Mouse (Mus musculus) midbrain, embryonic 13.5 days (tissue): Measurements from ENCODE around the gene Rad51b. TPM values are rescaled to one million over a fixed set of nuclear protein-coding genes. Genes with fewer than 3 reads are reported as not detected.

Experiments
- ATAC-seq: fragments of 200-750 bp; cut with Nextera tagmentation; 2 replicates; pipeline ENCODE4 v1.8.0; 2017; ENCODE audit warnings: mild to moderate bottlenecking, moderate TSS enrichment, moderate library complexity
- H3K27ac ChIP-seq: fragments of 300-500 bp; sonication (generic); 2 replicates; pipeline ENCODE4 v1.5.1; 2015; ENCODE audit warnings: inconsistent platforms, mild to moderate bottlenecking, moderate library complexity
- H3K27me3 ChIP-seq: fragments of 300-500 bp; sonication (generic); 2 replicates; pipeline ENCODE4 v1.6.1; 2015; ENCODE audit warnings: mild to moderate bottlenecking, inconsistent platforms
- H3K36me3 ChIP-seq: fragments of 300-500 bp; sonication (generic); 2 replicates; pipeline ENCODE4 v1.6.1; 2015; ENCODE audit warnings: mild to moderate bottlenecking, inconsistent platforms
- H3K4me1 ChIP-seq: fragments of 300-500 bp; sonication (generic); replicated peaks from 2 replicates; pipeline ENCODE4 v1.6.1; 2015; ENCODE audit warnings: inconsistent platforms
- H3K4me2 ChIP-seq: fragments of 300-500 bp; sonication (generic); replicated peaks from 2 replicates; pipeline ENCODE4 v1.6.1; 2015; ENCODE audit warnings: moderate library complexity, mild to moderate bottlenecking, inconsistent platforms
- H3K4me3 ChIP-seq: fragments of 300-500 bp; sonication (generic); replicated peaks from 2 replicates; pipeline ENCODE4 v1.5.1; 2015; ENCODE audit warnings: mild to moderate bottlenecking, inconsistent platforms
- H3K9ac ChIP-seq: fragments of 300-500 bp; sonication (generic); replicated peaks from 2 replicates; pipeline ENCODE4 v1.6.1; 2015; ENCODE audit warnings: mild to moderate bottlenecking, inconsistent platforms
- H3K9me3 ChIP-seq: fragments of 300-500 bp; sonication (generic); 2 replicates; pipeline ENCODE4 v1.6.1; 2016; ENCODE audit warnings: mild to moderate bottlenecking, inconsistent platforms
- WGBS: fragments of 180-500 bp; shearing (Covaris S2); methylation state at CpG from one replicate; pipeline ENCODE4 v1.1.7; 2015; 5-methylcytosine and 5-hydroxymethylcytosine counted together
- polyA plus RNA-seq: library from polyadenylated mRNA; unstranded; fragments of >200 nt; fragmentation: Nextera tagmentation; extraction: Ambion mirVana; gene quantifications from 2 replicates; pipeline ENCODE4 v1.2.1, GENCODE M21; 2015

The Rad51b gene
- polyA plus RNA-seq, 1 experiment from 2014 or later: 3.2 TPM

DNA sequence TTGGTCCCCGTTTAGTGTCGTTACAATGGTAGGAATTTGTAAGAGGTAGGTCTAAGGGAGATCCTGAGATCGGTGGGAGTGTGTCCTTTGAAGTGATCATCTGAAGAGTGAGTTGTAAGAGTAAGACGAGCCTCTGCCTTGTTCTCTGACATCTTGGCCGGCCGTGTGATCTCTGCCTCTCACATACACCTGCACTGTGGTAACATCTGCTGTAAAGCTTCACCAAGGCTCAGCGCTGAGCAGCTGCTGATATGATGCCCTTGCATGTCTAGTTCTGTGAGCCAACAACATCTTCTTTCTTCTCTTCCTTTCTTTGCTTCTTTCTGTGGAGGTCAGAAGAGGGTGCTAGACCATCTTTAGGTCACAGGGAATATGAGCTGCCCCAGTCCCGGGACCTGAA lies 41.7 kb downstream of the Rad51b start:
- H3K9ac ChIP-seq: no peak overlapping the region
- no peaks in the 10 kb centered on the region for H3K4me1 ChIP-seq
- no peak overlapping the region for H3K27ac ChIP-seq
- H3K4me3 ChIP-seq: no peak overlapping the region
- H3K9me3 ChIP-seq: no peaks in the 10 kb centered on the region; the same call in 1 of the 2 replicates
- 93% methylated on average over 8 of the region's 8 CpGs for WGBS
- peaks cover 9% of the 10 kb centered on the region; the same call in 1 of the 2 replicates for H3K36me3 ChIP-seq
- H3K27me3 ChIP-seq: no peaks in the 10 kb centered on the region
- ATAC-seq: no peak
- no peak overlapping the region for H3K4me2 ChIP-seq

- Histone ChIP-seq H3K9me3 (no peaks in the 10 kb centered on the region), H3K4me2 (no peak overlapping the region), H3K36me3 (no peaks in the 10 kb centered on the region), H3K9ac (no peak overlapping the region), H3K27me3 (no peaks in the 10 kb centered on the region), H3K4me3 (no peak overlapping the region), H3K27ac (no peak overlapping the region), H3K4me1 (no peaks in the 10 kb centered on the region)
- WGBS: 84% methylated on average over 6 of the region's 6 CpGs
- no peak for ATAC-seq
These were observed 43.4 kb downstream of the Rad51b start for GRCm38 (mm10) chr12:79340513-79340912.

DNA sequence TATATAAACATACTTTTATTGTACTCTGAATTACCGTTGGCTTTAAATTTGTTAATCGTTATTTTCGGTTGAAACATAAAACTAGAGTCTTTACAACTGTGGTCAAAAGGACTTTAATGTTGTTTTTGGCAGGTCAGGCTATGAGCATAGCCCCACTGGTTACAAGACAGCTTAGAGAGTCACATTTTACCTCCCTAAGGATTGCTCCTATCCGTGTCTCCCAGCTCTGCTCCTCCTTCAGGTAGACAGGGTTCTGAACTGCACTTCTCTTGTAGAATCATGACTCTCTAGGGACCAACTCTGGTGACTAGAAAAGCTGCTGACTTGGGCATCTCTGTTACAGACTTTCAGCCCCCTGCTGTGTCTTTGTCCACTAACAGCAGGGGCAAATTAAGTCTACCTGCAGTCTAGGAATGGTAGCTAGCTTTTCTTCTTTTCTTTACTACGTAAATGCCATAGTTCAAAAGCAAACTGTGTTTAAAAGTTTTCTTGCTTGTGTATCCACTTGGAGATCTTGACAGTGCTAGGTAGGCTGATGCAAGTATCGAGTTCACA lies 44.3 kb downstream of the Rad51b start:
- WGBS: 62% methylated on average over 6 of the region's 6 CpGs
- no peaks in the 10 kb centered on the region for H3K9me3 ChIP-seq
- ATAC-seq: no peak

GRCm38 (mm10) chr12:79346198-79346733 lies 49.2 kb downstream of the Rad51b start:
- no peak overlapping the region for H3K27ac ChIP-seq
- no peaks in the 10 kb centered on the region for H3K27me3 ChIP-seq
- H3K4me1 ChIP-seq: no peaks in the 10 kb centered on the region
- H3K9ac ChIP-seq: no peak overlapping the region
- H3K9me3 ChIP-seq: no peaks in the 10 kb centered on the region
- no peak overlapping the region for H3K4me2 ChIP-seq
- no peaks in the 10 kb centered on the region for H3K36me3 ChIP-seq
- no peak for ATAC-seq
- 81% methylated on average over 5 of the region's 5 CpGs for WGBS
- H3K4me3 ChIP-seq: no peak overlapping the region

More for the DNA sequence above, 44.3 kb downstream of the Rad51b start:
- Histone ChIP-seq H3K36me3 (no peaks in the 10 kb centered on the region), H3K27me3 (no peaks in the 10 kb centered on the region), H3K27ac (no peak overlapping the region), H3K4me2 (no peak overlapping the region), H3K4me1 (no peaks in the 10 kb centered on the region), H3K4me3 (no peak overlapping the region), H3K9ac (no peak overlapping the region)

DNA sequence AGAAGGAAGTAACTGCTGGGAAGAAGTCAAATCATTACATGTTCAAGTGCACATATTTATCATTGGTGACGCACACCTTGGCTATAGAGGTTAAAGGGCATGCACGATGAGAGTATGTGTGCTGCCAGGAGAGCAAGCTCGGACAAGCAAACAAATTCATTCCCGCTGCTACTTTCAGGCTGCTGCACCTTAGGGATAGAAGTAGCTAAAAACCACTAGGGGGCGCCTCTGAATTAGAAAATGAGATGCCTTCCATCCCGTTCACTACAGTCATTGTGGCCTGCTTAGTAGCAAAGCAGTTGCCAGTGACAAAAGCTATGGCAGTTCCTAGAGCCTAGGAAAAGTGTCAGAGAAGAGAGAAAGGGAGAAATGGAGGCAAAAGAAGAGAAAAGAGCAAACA lies 50.6 kb downstream of the Rad51b start:
- Histone ChIP-seq H3K4me1 (peaks cover 5% of the 10 kb centered on the region), H3K9ac (no peak overlapping the region), H3K36me3 (no peaks in the 10 kb centered on the region), H3K27me3 (no peaks in the 10 kb centered on the region), H3K9me3 (no peaks in the 10 kb centered on the region), H3K4me3 (no peak overlapping the region), H3K27ac (no peak overlapping the region), H3K4me2 (no peak overlapping the region)
- 6% methylated on average over 6 of the region's 6 CpGs for WGBS
- ATAC-seq: peak; percentile 65; the same call in 1 of the 2 replicates

DNA sequence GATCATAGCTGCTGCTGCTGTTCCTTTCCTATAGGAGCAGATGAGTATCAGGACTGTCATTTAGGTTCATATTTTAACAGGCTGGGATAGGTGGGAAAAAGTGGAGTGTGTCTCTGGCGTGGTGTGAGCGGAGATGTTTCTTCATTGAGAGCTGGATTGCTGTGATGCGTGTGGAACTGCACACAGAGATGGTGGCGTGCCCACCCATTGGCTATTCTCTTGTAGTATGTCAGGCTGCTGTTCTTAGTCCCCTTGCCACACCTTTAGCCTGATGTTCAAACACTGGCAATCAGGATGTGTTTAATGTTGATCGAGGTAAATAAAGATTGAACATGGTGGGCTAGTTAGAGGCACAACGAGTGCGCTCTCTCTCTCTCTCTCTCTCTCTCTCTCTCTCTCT lies 54.4 kb downstream of the Rad51b start:
- Histone ChIP-seq H3K36me3 (no peaks in the 10 kb centered on the region), H3K9me3 (no peaks in the 10 kb centered on the region), H3K4me3 (no peak overlapping the region), H3K4me2 (no peak overlapping the region), H3K27me3 (no peaks in the 10 kb centered on the region), H3K27ac (no peak overlapping the region), H3K4me1 (peaks cover 10% of the 10 kb centered on the region), H3K9ac (no peak overlapping the region)
- 95% methylated on average over 7 of the region's 7 CpGs for WGBS
- ATAC-seq: no peak

DNA sequence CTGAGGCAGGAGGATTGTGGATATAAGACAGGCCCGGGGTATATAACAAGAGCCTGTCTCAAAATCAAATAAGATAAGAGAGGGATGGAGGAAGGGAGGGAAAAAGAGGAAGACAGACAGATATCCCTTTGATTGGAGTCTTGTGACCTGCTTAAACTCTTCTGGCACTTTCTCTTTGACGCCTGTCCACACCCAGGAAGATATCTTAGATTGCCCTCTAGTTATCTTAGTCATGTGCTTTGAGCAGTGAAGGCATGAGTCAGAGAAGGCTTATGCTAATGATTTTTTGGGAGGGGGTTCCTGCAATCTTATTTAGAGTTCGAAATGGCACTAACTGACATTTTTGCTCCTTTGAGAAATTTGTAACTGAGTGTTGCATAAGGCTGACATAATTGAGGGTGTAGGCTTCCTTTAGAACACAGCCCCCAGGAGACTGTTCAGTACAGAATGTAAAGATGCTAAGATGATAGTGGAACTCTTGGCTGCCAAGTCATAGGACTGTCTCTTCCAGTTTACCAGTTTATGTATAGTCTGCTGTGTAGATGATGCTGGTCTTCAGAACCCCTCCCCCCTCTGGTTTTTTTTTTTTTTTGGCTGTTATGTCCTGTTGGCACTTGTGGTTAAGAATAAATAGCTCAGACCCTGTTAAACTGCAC lies 55.1 kb downstream of the Rad51b start:
- Histone ChIP-seq H3K27ac (peak overlapping the region; percentile 46; the same call in 1 of the 2 replicates), H3K4me2 (no peak overlapping the region), H3K4me3 (no peak overlapping the region), H3K4me1 (peaks cover 10% of the 10 kb centered on the region), H3K27me3 (no peaks in the 10 kb centered on the region), H3K9me3 (no peaks in the 10 kb centered on the region), H3K9ac (no peak overlapping the region), H3K36me3 (no peaks in the 10 kb centered on the region)
- no peak for ATAC-seq
- WGBS: 86% methylated on average over 3 of the region's 3 CpGs

DNA sequence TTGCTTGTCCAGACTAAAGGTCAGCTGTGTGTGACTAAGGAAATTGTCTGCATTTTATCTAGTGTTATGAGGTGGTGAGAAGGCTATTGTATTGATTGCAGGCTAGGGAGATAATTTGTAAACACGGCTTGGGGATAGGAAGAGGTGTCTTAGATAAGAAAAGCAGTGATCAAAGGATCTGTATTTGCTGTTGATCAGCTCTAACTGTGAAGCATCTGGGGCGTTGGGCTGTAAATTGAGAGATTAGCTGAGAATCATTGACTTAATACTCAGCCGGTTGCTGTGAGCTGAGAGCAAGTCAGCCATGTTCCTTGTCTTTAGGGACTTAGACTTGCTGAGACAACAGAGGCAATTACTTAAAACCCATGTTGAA lies 55.6 kb downstream of the Rad51b start:
- Histone ChIP-seq H3K4me2 (no peak overlapping the region), H3K27ac (peak overlapping the region; percentile 46; the same call in 1 of the 2 replicates), H3K4me3 (no peak overlapping the region), H3K27me3 (no peaks in the 10 kb centered on the region), H3K36me3 (no peaks in the 10 kb centered on the region), H3K9ac (no peak overlapping the region), H3K9me3 (no peaks in the 10 kb centered on the region), H3K4me1 (peaks cover 10% of the 10 kb centered on the region)
- WGBS: 8% methylated on average over 3 of the region's 3 CpGs
- no peak for ATAC-seq

- 57% methylated on average over 5 of the region's 5 CpGs for WGBS
- Histone ChIP-seq H3K36me3 (no peaks in the 10 kb centered on the region), H3K27me3 (no peaks in the 10 kb centered on the region), H3K4me1 (peaks cover 10% of the 10 kb centered on the region), H3K9ac (no peak overlapping the region), H3K4me2 (no peak overlapping the region), H3K9me3 (no peaks in the 10 kb centered on the region), H3K27ac (no peak overlapping the region), H3K4me3 (no peak overlapping the region)
- ATAC-seq: no peak
These were observed 56.3 kb downstream of the Rad51b start for GRCm38 (mm10) chr12:79353356-79353755.

DNA sequence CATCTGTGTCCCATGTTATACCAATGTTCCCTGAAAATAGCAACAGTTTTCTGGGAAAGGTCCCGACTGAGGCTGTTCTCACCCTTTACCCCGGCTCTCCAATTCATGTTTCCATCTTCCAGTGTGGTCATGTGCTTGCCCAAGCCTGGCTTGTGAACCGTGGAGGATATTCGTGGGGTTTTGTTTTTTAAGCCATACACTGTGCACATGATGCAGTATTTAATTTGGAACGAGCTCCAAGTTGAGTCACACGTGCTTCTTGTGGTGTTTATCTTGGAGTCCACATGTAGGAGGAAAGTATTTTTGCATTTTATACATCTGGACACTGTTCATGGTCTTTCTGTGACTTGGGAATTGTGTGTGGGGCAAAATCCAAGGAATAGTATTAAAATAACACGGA lies 57.5 kb downstream of the Rad51b start:
- 78% methylated on average over 7 of the region's 7 CpGs for WGBS
- H3K9ac ChIP-seq: no peak overlapping the region

GRCm38 (mm10) chr12:79356138-79356537 lies 59.1 kb downstream of the Rad51b start:
- no peak overlapping the region for H3K27ac ChIP-seq
- 89% methylated on average over 4 of the region's 4 CpGs for WGBS
- H3K4me1 ChIP-seq: peaks cover 10% of the 10 kb centered on the region
- no peak overlapping the region for H3K4me2 ChIP-seq
- ATAC-seq: no peak
- no peaks in the 10 kb centered on the region for H3K9me3 ChIP-seq
- no peaks in the 10 kb centered on the region for H3K36me3 ChIP-seq
- H3K9ac ChIP-seq: no peak overlapping the region
- H3K4me3 ChIP-seq: no peak overlapping the region
- H3K27me3 ChIP-seq: no peaks in the 10 kb centered on the region

More for the DNA sequence above, 57.5 kb downstream of the Rad51b start:
- Histone ChIP-seq H3K27me3 (no peaks in the 10 kb centered on the region), H3K4me2 (no peak overlapping the region), H3K9me3 (no peaks in the 10 kb centered on the region), H3K4me1 (peaks cover 10% of the 10 kb centered on the region), H3K4me3 (no peak overlapping the region), H3K27ac (no peak overlapping the region), H3K36me3 (no peaks in the 10 kb centered on the region)
- ATAC-seq: no peak

DNA sequence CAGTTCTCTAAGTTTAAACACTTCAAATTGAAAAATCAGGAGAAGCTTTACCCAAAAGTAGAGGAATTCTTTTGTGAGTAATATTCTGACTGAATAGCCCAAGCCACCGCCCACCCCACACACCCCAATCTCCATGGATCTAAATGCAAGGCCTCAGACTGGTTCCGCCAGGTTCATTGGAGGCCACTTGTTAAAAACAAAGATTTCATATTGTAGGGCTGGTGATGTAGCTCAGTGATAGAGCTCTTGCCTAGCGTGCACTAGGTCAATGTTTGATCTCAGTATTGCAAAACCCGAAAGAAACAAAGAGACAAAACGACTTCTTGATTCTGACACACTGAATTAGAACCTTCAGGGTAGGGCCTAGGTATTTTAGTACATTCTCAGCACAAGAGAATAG lies 60.5 kb downstream of the Rad51b start:
- WGBS: 87% methylated on average over 5 of the region's 5 CpGs
- Histone ChIP-seq H3K36me3 (no peaks in the 10 kb centered on the region), H3K27ac (no peak overlapping the region), H3K9me3 (no peaks in the 10 kb centered on the region), H3K4me2 (no peak overlapping the region), H3K27me3 (no peaks in the 10 kb centered on the region), H3K9ac (no peak overlapping the region), H3K4me1 (peaks cover 5% of the 10 kb centered on the region), H3K4me3 (no peak overlapping the region)
- ATAC-seq: no peak
